Mouse (Mus musculus): ENCODE measurements around the gene Kat5.

DNA sequence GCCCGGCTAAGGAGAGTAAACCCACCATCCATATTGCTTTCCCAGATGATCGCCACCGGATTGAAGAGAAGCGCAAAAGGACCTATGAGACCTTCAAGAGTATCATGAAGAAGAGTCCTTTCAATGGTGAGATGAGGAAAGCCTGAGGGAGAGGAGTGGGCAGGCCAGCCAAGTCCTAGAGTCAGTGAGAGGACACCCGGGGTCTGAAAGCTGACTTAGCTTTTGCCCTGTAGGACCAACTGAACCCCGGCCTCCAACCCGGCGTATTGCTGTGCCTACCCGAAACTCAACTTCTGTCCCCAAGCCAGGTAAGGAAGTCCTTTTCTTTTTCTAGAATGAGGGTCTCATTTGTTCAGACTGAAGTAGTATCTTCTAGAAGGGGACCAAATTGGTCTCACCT is 35.2 kb upstream of the Kat5 start:
- no peak for TF ChIP-seq POLR2A (IDR thresholded peaks at IDR 0.05; ENCODE audit: insufficient read length, low read depth)
- no peak for TF ChIP-seq TCF12 (IDR thresholded peaks at IDR 0.05; ENCODE audit: insufficient read depth, poor library complexity, severe bottlenecking)
- no peak for TF ChIP-seq POLR2AphosphoS2 (IDR thresholded peaks at IDR 0.05; ENCODE audit: insufficient read length, low read depth)
- no peak for TF ChIP-seq E2F4 (IDR thresholded peaks at IDR 0.05; ENCODE audit: insufficient read depth)
- no peak for TF ChIP-seq USF1 (IDR thresholded peaks at IDR 0.05; ENCODE audit: low read depth)
- TF ChIP-seq TCF3 (IDR thresholded peaks at IDR 0.05; ENCODE audit: insufficient read length, low read depth), result no peak
- no peak for TF ChIP-seq SRF (IDR thresholded peaks at IDR 0.05; ENCODE audit: control insufficient read depth, insufficient read length, low read depth)
- TF ChIP-seq MAX (IDR thresholded peaks at IDR 0.05; ENCODE audit: low read depth), result no peak
- TF ChIP-seq CEBPB (IDR thresholded peaks at IDR 0.05; ENCODE audit: insufficient read depth, poor library complexity, severe bottlenecking), result no peak
- no peak for TF ChIP-seq MYOD1 (IDR thresholded peaks at IDR 0.05; ENCODE audit: control insufficient read depth in 1 of 3, insufficient read length in 2 of 3, low read depth in 2 of 3)
- no peak for TF ChIP-seq MYOG (IDR thresholded peaks at IDR 0.05; ENCODE audit: control insufficient read depth in 1 of 3, insufficient read depth in 1 of 3, insufficient read length in 2 of 3, low read depth in 2 of 3)
- TF ChIP-seq REST (IDR thresholded peaks at IDR 0.05; ENCODE audit: insufficient read depth, insufficient read length), result no peak

All from myocyte (in vitro differentiated cells).